Mouse (Mus musculus) urinary bladder, postnatal 25 days (tissue): ENCODE measurements around the gene Mttp.
"Not testable (repeated sequence)": the region's sequence is repeated elsewhere in the genome, so short reads cannot be mapped to it uniquely, and the experiment has no call there.

Experiments used
- DNase-seq: peaks from one replicate; pipeline ENCODE4 v3.0.0; 2022; ENCODE audit warnings: low spot score

The Mttp gene

GRCm38 (mm10) chr3:138144642-138145171, at the start of gene Mttp:
Mttp (minus strand) TSS chr3:138144968.
- DNase-seq = peak; percentile 58

- DNase-seq = no peak
Measured at GRCm38 (mm10) chr3:138193683-138194302, 49.0 kb upstream of the Mttp start, which contains the start of gene 4930579F01Rik. 4930579F01Rik (minus strand) TSS chr3:138193825.

- DNase-seq = no peak
Measured at GRCm38 (mm10) chr3:138192260-138192659, 47.5 kb upstream of the Mttp start.

GRCm38 (mm10) chr3:138185995-138186930, 41.5 kb upstream of the Mttp start:
- no peak for DNase-seq

- peak; percentile 33 for DNase-seq
Measured at GRCm38 (mm10) chr3:138185290-138185689, 40.5 kb upstream of the Mttp start.

GRCm38 (mm10) chr3:138183371-138183770, 38.6 kb upstream of the Mttp start:
- no peak for DNase-seq

- no peak for DNase-seq
Measured at GRCm38 (mm10) chr3:138182019-138182418, 37.3 kb upstream of the Mttp start.

GRCm38 (mm10) chr3:138175551-138175950, 30.8 kb upstream of the Mttp start:
- DNase-seq = no peak

- DNase-seq = no peak
Measured at GRCm38 (mm10) chr3:138173291-138173690, 28.5 kb upstream of the Mttp start.

GRCm38 (mm10) chr3:138162553-138163183, 17.9 kb upstream of the Mttp start:
- DNase-seq = no peak

- DNase-seq = no peak
Measured at GRCm38 (mm10) chr3:138161623-138162022, 16.9 kb upstream of the Mttp start.

GRCm38 (mm10) chr3:138156651-138157050, 11.9 kb upstream of the Mttp start:
- DNase-seq = no peak

- no peak for DNase-seq
Measured at GRCm38 (mm10) chr3:138155062-138155461, 10.3 kb upstream of the Mttp start.

- DNase-seq = no peak
Measured at GRCm38 (mm10) chr3:138148811-138149210, 4.0 kb upstream of the Mttp start.

- DNase-seq = no peak
Measured at GRCm38 (mm10) chr3:138144060-138144641, 617 bp downstream of the Mttp start.

GRCm38 (mm10) chr3:138143315-138144059, 1.3 kb downstream of the Mttp start, which contains the start of gene Trmt10a:
Trmt10a (plus strand) TSS chr3:138143448.
- peak; percentile 98 for DNase-seq

- no peak for DNase-seq
Measured at GRCm38 (mm10) chr3:138142733-138143314, 1.9 kb downstream of the Mttp start.

- DNase-seq = no peak
Measured at GRCm38 (mm10) chr3:138142052-138142732, 2.6 kb downstream of the Mttp start.

GRCm38 (mm10) chr3:138139663-138140062, 5.1 kb downstream of the Mttp start:
- no peak for DNase-seq

- not testable (repeated sequence) for DNase-seq
Measured at GRCm38 (mm10) chr3:138138146-138138545, 6.6 kb downstream of the Mttp start.
